Mouse (Mus musculus) hindbrain, embryonic 11.5 days (tissue): ENCODE data around the gene Fancd2os. TPM values are rescaled to one million over a fixed set of nuclear protein-coding genes. Genes with fewer than 3 reads are reported as not detected.

ENCODE experiments used
- ATAC-seq: fragments of 200-750 bp; cut with Nextera tagmentation; 2 replicates; pipeline ENCODE4 v1.8.0; 2017; ENCODE audit warnings: mild to moderate bottlenecking, moderate TSS enrichment, moderate library complexity; ENCODE audit not compliant: low FRiP score
- DNase-seq: peaks from one replicate; pipeline ENCODE4 v3.0.0-alpha.2; 2015; ENCODE audit warnings: low spot score
- H3K27ac ChIP-seq: fragments of 300-500 bp; sonication (generic); 2 replicates; pipeline ENCODE4 v1.5.1; 2014; ENCODE audit warnings: mild to moderate bottlenecking, low read depth, low read length
- H3K27me3 ChIP-seq: fragments of 300-500 bp; sonication (generic); 2 replicates; pipeline ENCODE4 v1.6.1; 2014; ENCODE audit warnings: mild to moderate bottlenecking, low read length, moderate library complexity, mixed read lengths; ENCODE audit not compliant: control insufficient read depth, insufficient read depth
- H3K36me3 ChIP-seq: fragments of 300-500 bp; sonication (generic); 2 replicates; pipeline ENCODE4 v1.6.1; 2014; ENCODE audit warnings: mild to moderate bottlenecking, low read length, moderate library complexity, mixed read lengths; ENCODE audit not compliant: control insufficient read depth, insufficient read depth
- H3K4me1 ChIP-seq: fragments of 300-500 bp; sonication (generic); replicated peaks from 2 replicates; pipeline ENCODE4 v1.6.1; 2014; ENCODE audit warnings: low read length, mixed read lengths; ENCODE audit not compliant: control insufficient read depth, insufficient read depth
- H3K4me2 ChIP-seq: fragments of 300-500 bp; sonication (generic); replicated peaks from 2 replicates; pipeline ENCODE4 v1.6.1; 2014; ENCODE audit warnings: mild to moderate bottlenecking, low read depth, low read length
- H3K4me3 ChIP-seq: fragments of 300-500 bp; sonication (generic); 2 replicates; pipeline ENCODE4 v1.5.1; 2014; ENCODE audit warnings: low read depth, low read length
- H3K9ac ChIP-seq: fragments of 300-500 bp; sonication (generic); 2 replicates; pipeline ENCODE4 v1.6.1; 2014; ENCODE audit warnings: low read depth, low read length
- H3K9me3 ChIP-seq: fragments of 300-500 bp; sonication (generic); 2 replicates; pipeline ENCODE4 v1.6.1; 2016; ENCODE audit warnings: low read length; ENCODE audit not compliant: control insufficient read depth
- WGBS: fragments of 180-500 bp; shearing (Covaris S2); extraction: QIAGEN DNeasy Blood & Tissue Kit; methylation state at CpG from one replicate; pipeline ENCODE4 v1.1.7; 2014; 5-methylcytosine and 5-hydroxymethylcytosine counted together
- polyA plus RNA-seq: library from polyadenylated mRNA; unstranded; fragments of >200 nt; fragmentation: Nextera tagmentation; extraction: Ambion mirVana; gene quantifications from 2 replicates; pipeline ENCODE4 v1.2.1, GENCODE M21; 2014

Gene Fancd2os
- polyA plus RNA-seq, 1 experiment from 2014 or later, result not detected

GRCm38 (mm10) chr6:113559736-113560135 is 40.8 kb downstream of the Fancd2os start:
- WGBS, result 82% methylated on average over 6 of the region's 6 CpGs
- Histone ChIP-seq H3K27me3 (no peaks in the 10 kb centered on the region), H3K4me2 (no peak overlapping the region), H3K4me1 (no peaks in the 10 kb centered on the region), H3K27ac (no peak overlapping the region), H3K9me3 (no peaks in the 10 kb centered on the region), H3K4me3 (no peak overlapping the region), H3K9ac (no peak overlapping the region), H3K36me3 (no peaks in the 10 kb centered on the region)
- DNase-seq, result no peak
- ATAC-seq, result no peak

Other genes with a start within 250 kb of the Fancd2os start
- gene Tada3, start 222.8 kb downstream of the Fancd2os start, polyA plus RNA-seq, result 56.3 and 60.2 TPM in 2 replicates
- 208 and 210 TPM in 2 replicates for gene Arpc4, start 222.6 kb downstream of the Fancd2os start, polyA plus RNA-seq
- 4.1 and 4.2 TPM in 2 replicates for gene Ttll3, start 211.5 kb downstream of the Fancd2os start, polyA plus RNA-seq
- gene Rpusd3, start 181.4 kb downstream of the Fancd2os start, polyA plus RNA-seq, result 23.0 and 26.3 TPM in 2 replicates
- not detected in 2 replicates for gene Cidec, start 165.0 kb downstream of the Fancd2os start, polyA plus RNA-seq
- 75.1 and 79.7 TPM in 2 replicates for gene Jagn1, start 158.1 kb downstream of the Fancd2os start, polyA plus RNA-seq
- gene Il17re, start 142.2 kb downstream of the Fancd2os start, polyA plus RNA-seq, result 0.77 and 0.88 TPM in 2 replicates
- 2.7 and 3.2 TPM in 2 replicates for gene Il17rc, start 129.3 kb downstream of the Fancd2os start, polyA plus RNA-seq
- gene Creld1, start 117.4 kb downstream of the Fancd2os start, polyA plus RNA-seq, result 29.6 and 32.6 TPM in 2 replicates
- 0.73 and 0.77 TPM in 2 replicates for gene Prrt3, start 98.8 kb downstream of the Fancd2os start, polyA plus RNA-seq
- gene Emc3, start 69.1 kb downstream of the Fancd2os start, polyA plus RNA-seq, result 90.5 and 90.7 TPM in 2 replicates
- 10.8 and 14.3 TPM in 2 replicates for gene Fancd2, start 69.0 kb downstream of the Fancd2os start, polyA plus RNA-seq
- gene Brk1, start 4.1 kb upstream of the Fancd2os start, polyA plus RNA-seq, result 221 and 224 TPM in 2 replicates
- 63.0 and 64.4 TPM in 2 replicates for gene Vhl, start 23.2 kb upstream of the Fancd2os start, polyA plus RNA-seq
- gene Irak2, start 37.8 kb upstream of the Fancd2os start, polyA plus RNA-seq, result 1.6 and 1.9 TPM in 2 replicates
- 1.1 and 1.2 TPM in 2 replicates for gene Tatdn2, start 96.3 kb upstream of the Fancd2os start, polyA plus RNA-seq
- 0.46 and 0.51 TPM in 2 replicates for gene Ghrl, start 119.2 kb upstream of the Fancd2os start, polyA plus RNA-seq
- 273 and 287 TPM in 2 replicates for gene Sec13, start 140.0 kb upstream of the Fancd2os start, polyA plus RNA-seq